Mouse (Mus musculus) cerebellum, postnatal 14 days (tissue): Measurements from ENCODE around the gene Vps52.

Experiments
- DNase-seq, 2 experiments: peaks; one replicate each; pipeline ENCODE4 v3.0.0; 2021; ENCODE audit warnings: mixed read lengths in 2 of 2

The Vps52 gene

GRCm38 (mm10) chr17:33920282-33921097, 35.1 kb upstream of the Vps52 start:
- peak; percentile 95 to 97 for DNase-seq

- DNase-seq = no peak
Measured at GRCm38 (mm10) chr17:33921361-33921760, 34.3 kb upstream of the Vps52 start.

DNA sequence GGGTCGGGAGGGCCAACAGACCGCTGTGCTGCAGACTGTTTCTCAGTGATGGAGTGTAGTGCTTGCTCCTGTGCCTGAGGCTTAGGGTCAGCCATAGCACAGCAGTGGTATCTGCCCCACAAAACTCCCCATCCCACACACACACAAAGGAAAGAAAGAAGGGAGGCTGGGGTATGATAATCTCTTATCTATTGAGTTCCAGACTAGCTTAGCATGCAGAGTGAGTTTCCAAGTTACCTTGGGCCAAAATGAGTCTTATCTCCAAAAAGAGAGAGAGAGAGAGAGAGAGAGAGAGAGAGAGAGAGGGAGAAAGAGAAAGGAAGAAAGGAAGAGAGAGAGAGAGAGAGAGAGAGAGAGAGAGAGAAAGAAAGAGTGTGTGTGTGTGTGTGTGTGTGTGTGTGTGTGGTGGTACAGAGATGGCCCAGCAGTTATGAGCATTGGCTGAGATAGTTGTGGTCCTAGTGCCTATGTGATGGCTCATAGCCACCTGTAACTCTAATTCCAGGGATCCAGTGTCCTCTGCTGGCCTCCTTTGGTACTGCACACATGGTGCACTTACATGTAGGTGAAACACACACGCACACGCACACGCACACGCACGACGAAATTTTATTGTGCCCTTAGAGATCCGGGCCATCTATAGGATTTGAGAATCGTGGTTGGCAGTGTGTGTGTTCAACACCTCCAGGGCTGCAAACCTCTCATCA, 30.9 kb upstream of the Vps52 start:
- DNase-seq = peak; percentile 56 to 86

DNA sequence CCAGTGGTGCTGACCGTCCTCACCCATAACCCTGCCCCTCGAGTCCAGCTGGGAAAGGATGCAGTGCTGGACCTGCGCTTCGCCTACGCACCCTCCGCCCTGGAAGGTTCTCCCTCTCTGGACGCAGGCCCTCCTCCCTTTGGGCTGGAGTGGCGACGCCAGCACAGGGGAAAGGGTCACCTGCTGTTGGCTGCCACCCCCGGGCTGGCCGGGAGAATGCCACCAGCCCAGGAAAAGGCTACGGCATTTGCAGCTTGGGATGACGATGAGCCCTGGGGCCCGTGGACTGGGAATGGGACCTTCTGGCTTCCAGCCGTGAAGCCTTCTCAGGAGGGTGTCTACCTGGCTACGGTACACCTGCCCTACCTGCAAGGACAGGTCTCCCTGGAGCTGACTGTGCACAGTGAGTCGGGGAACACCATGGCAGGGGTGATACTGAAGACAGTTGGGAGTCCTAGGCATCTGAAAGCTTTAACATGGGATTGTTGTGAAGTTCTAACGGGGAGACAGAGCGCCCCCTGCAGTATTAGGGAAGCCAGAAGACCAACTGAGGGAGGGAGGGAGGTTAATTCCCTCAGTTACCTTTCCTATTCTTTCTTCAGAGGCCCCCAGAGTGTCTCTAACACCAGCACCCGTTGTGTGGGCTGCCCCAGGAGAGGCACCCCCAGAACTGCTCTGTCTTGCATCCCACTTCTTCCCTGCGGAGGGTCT, 30.1 kb upstream of the Vps52 start:
- DNase-seq = no peak

DNA sequence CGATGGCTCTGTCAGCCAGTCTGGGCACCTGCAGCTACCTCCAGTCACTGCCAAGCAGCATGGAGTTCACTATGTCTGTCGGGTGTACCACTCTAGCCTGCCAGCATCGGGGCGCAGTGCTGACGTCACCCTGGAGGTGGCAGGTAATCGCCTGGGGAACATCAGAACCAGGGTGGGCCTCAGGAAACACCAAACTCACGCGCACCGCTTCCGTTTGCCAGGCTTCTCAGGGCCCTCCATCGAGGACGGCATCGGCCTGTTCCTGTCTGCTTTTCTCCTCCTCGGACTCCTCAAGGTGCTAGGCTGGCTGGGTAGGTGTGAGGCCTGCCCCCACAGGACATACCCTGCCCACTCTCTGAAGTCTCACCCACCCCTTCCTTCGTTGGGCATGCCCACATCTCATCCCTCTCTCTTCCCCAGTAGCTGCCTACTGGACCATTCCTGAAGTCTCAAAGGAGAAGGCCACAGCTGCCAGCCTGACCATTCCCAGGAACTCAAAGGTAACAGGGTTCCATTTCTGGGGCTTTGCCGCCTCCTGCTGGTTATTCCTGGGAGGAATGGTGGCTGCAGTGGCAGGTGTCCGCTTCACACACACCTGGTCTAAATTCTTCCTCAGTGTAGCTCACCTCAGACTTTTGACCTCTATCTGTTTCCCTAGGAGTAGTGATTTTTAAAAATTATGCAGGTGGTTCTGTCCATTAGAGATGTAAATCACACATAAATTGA, 29.2 kb upstream of the Vps52 start:
- peak in 1 of 2 experiments; percentile 62 for DNase-seq

DNA sequence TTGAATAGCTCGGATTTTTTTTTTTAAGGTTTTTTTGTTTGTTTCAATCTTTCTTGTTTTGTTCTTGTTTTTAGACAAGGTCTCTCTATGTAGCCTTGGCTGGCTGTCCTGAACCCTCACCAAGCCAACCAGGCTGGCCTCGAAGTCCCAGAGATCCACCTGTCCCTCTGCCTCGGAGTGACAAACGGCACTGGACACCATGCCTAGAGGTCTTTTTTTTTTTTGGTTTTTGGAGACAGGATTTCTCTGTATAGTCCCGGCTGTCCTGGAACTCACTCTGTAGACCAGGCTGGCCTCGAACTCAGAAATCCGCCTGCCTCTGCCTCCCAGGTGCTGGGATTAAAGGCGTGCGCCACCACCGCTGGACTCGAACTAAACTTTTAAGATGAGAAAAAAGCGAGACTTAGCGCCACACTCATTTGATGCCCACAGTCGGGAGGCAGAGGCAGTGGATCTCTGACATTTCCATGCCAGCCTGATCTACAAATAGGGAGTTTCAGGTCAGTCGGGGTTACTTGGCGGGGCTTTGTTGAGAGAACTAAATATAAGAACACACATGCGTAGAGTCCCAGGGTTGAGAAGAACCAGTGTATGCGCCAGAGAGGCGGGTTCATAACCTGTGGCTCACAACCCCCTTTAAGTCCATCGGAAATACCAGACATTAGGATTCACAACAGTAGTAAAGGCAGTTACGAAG, 27.2 kb upstream of the Vps52 start:
- no peak for DNase-seq

- DNase-seq = peak; percentile 98
Measured at GRCm38 (mm10) chr17:33929371-33930279, 26.0 kb upstream of the Vps52 start, which contains the start of gene Rgl2. Gene Rgl2, plus strand, starts transcription at chr17:33929543.

GRCm38 (mm10) chr17:33930280-33931158, 25.1 kb upstream of the Vps52 start:
- DNase-seq = peak; percentile 60 to 67

- no peak for DNase-seq
Measured at GRCm38 (mm10) chr17:33931159-33931866, 24.3 kb upstream of the Vps52 start.

DNA sequence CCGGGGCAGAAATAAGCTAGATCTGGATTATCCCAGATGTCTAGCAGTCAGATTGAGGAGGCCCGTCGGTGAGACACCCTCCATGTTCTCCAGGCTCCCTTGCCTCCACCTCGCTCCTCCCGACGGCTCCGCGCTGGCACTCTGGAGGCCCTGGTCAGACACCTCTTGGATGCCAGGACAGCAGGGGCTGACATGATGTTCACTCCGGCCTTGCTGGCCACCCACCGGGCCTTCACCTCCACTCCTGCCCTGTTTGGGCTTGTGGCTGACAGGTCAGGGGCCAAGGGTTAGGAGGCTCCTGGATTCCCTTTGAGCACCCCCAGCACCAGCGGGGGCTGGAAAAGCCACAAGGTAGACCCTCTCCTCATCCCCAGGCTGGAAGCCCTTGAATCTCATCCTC, 23.7 kb upstream of the Vps52 start:
- DNase-seq = no peak

DNA sequence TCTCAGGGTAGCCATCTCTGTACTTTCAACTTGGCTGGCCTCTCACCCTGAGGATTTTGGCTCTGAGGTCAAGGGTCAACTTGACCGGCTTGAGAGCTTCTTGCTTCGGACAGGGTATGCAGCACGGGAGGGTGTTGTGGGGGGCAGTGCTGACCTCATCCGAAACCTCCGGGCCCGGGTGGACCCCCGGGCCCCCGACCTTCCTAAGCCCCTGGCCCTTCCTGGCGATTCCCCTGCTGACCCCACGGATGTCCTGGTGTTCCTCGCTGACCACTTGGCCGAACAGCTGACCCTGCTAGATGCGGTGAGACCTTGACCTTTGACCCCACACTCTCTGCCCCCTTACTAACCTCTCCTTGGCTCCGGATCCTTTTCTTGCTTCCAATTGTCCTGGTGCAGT, 23.2 kb upstream of the Vps52 start:
- no peak for DNase-seq

DNA sequence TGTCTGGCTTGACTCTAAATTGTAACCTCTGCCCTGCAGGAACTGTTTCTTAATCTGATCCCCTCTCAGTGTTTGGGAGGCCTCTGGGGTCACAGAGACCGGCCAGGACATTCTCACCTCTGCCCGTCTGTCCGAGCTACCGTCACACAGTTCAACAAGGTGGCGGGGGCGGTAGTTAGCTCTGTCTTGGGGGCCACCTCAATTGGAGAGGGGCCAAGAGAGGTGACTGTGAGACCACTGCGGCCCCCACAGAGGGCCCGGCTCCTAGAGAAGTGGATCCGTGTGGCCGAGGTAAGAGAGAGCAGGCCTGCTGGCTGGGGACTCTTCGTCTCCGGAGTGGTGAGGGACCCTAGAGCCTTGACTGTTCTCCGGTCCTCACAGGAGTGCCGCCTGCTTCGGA, 22.6 kb upstream of the Vps52 start:
- no peak for DNase-seq

- DNase-seq = no peak
Measured at GRCm38 (mm10) chr17:33935422-33936055, 20.1 kb upstream of the Vps52 start.

DNA sequence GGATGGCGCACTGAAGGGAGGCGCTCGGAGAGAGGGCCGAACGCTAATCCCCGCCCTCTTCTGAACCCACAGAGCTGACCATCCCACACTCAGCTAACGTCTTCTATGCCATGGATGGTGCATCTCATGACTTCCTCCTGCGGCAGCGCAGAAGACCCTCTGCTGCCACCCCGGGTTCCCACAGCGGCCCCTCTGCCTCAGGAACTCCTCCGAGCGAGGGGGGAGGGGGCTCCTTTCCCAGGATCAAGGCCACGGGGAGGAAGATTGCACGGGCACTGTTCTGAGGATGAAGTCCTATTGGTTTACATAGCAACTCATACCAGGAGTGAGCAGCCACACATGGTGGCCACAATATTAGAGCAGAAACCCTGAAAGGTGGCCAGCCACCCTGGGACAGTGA, 18.6 kb upstream of the Vps52 start:
- DNase-seq = no peak

DNA sequence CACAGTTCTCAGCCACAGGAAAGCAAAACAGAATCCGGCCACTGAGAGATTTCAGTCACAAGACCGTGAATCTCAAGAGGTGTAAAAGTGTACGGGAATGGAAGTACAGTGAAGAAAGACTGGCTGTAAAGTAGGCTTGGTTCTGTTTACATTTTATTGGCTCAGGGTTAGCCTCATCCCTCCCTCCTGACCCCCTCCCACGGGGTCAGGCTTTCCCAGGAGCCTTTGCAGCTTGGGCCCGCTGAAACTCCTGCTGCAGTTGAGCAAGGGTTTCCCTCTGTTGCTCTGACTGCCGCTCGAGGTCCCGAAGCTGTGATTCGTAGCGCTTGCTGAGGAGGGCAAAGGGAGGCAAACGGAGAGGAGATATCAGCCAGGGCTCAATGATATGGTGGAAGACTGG, 16.8 kb upstream of the Vps52 start:
- DNase-seq = no peak

DNA sequence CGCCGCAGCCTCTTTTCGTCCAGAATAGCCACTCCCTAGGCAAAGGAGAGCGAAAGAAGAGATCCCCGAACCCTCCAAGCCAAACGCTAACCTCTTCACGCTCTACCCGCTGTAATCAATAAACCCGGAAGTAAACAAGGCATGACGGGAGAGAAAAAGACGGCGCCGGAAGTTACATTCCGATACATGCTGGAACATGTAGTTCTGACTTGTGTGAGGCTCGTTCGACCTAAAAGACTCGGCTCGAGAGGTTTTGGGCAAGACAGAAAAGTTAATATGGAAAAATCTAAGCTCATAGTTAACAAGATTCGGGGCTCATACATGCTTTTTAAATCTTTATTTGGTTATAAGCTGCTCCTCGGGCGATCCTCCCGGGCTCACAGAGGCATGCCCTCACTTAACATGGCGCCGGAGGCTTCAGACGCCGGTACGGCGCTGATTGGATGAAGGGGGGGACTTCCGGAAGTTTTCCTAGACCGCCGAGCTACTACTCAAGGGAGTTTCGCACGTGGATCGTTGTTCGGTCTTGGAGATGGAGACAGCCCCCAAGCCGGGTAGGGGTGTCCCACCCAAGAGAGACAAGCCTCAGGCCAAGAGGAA, 15.3 kb upstream of the Vps52 start, which contains the start of the genes Pfdn6 and Wdr46:
TSS of gene Pfdn6 (minus strand) at position 138 of the 600 bp plus-strand sequence.
TSS of gene Wdr46 (plus strand) at position 455 of the 600 bp plus-strand sequence.
- DNase-seq = peak; percentile 91 to 92

DNA sequence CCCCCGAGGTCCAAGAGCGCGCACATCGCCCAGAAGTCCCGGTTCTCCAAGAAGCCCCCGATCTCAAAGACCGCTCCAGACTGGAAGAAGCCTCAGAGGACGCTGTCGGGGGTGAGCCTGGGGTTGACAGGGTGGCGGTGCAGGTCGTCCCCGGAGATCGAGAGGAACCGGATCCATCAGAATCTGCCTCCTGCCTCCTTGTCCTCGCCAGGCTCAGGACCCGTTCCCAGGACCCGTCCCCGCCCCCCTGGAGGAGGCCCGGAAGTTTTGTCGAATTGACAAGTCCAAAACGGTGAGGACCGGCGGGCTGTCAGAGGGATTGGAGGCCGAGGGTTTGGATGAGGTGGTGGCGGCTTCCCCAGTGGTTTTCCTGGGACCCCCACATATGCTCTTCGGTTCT, 14.6 kb upstream of the Vps52 start:
- DNase-seq = no peak

GRCm38 (mm10) chr17:33941381-33941780, 14.2 kb upstream of the Vps52 start:
- DNase-seq = no peak
